Mouse (Mus musculus): Measurements from ENCODE around the gene Pomp. TPM values are rescaled to one million over a fixed set of nuclear protein-coding genes. Genes with fewer than 3 reads are reported as not detected.

The Pomp gene
- polyA plus RNA-seq (2012; rRNA removed), result 23.5 and 28.9 TPM in 2 replicates

GRCm38 (mm10) chr5:147860449-147861261, at the start of gene Pomp:
Gene Pomp, plus strand, starts transcription at chr5:147860461.

GRCm38 (mm10) chr5:147894455-147895076, 34.3 kb downstream of the Pomp start, which contains the start of gene Slc46a3:
Gene Slc46a3, minus strand, starts transcription at chr5:147894815.

Other genes with a start within 250 kb of the Pomp start
- gene Flt1, start 134.4 kb upstream of the Pomp start, polyA plus RNA-seq (2012; rRNA removed), result 2.8 and 3.4 TPM in 2 replicates
- 22.8 and 23.7 TPM in 2 replicates for gene Slc46a3, start 34.4 kb downstream of the Pomp start, polyA plus RNA-seq (2012; rRNA removed)
- 4.7 and 12.3 TPM in 2 replicates for gene Mtus2, start 96.9 kb downstream of the Pomp start, polyA plus RNA-seq (2012; rRNA removed)